Mouse (Mus musculus): ENCODE measurements around the gene Grsf1.

DNA sequence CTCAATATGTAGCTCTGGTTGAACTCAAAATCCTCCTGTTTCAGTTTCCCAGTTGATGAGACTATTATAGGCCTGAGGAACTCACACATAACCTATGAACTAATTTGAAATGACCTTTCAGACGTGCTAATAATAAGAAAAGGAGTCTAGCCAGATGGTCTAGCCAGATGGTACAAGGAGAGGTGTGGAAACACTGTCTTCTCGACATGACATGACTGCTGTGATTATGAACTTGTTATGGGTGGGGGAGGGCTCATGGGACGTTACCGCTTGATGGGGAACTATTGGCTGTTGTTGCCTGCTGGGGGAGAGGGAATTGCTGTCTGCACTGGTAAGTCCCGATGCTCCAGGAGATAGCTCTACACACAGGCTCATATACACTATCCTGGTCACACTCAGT, 21.3 kb upstream of the Grsf1 start:
- TF ChIP-seq POLR2A (IDR thresholded peaks at IDR 0.05; ENCODE audit: borderline replicate concordance, control insufficient read depth, low read depth, low read length): no peak
- TF ChIP-seq CTCF (IDR thresholded peaks at IDR 0.05; ENCODE audit: control insufficient read depth, insufficient read depth, low read length): no peak
